Mouse (Mus musculus): ENCODE results near the gene Ift52. TPM values are rescaled to one million over a fixed set of nuclear protein-coding genes. Genes with fewer than 3 reads are reported as not detected.
A peak's percentile ranks its signal among the peaks of the same experiment; 100 is the strongest.
"Not testable (repeated sequence)": the region's sequence is repeated elsewhere in the genome, so short reads cannot be mapped to it uniquely, and the experiment has no call there.

Ift52 gene
- total RNA-seq, 2 experiments from 2014 or later: 5.4 to 6.7 TPM

DNA sequence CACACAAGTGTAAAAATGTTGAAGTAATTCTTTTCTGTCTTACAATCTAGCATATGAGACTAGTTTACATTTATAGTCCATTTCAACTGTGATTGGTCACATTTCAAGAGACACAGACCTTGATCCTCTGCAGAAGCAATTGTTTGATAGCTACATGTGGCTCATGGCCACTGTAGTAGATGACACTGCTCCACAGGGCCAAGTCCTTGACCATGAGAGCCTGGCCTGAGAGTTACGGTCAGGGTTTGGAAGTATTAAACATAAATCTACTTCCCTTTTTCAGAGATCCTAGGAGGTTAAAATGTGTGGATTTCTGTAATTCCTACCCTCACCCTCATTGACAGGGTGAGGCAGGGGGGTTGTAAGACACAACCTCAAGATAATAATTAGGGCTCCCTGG, 16.1 kb upstream of the Ift52 start:
- no peak for ATAC-seq (replicated peaks; ENCODE audit: low FRiP score, poor library complexity, severe bottlenecking)

DNA sequence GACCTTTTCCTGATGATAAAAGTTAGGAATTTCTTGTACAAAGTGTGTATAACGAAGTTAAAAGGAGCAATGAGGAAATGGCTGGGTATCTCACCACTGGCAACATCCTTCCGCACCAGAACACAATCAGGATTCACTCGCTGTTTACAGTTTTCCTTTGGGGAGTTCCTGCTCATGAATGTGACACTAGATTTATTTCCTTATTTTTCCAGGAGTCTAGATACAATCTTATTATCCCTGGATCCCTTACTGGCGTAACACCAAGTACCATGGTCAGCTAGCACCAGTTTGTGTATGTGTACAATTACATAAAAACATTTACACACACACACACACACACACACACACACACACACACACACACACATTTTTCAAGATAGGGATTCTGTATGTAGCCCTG, 9.9 kb upstream of the Ift52 start:
- ATAC-seq (replicated peaks; ENCODE audit: low FRiP score, poor library complexity, severe bottlenecking): no peak

DNA sequence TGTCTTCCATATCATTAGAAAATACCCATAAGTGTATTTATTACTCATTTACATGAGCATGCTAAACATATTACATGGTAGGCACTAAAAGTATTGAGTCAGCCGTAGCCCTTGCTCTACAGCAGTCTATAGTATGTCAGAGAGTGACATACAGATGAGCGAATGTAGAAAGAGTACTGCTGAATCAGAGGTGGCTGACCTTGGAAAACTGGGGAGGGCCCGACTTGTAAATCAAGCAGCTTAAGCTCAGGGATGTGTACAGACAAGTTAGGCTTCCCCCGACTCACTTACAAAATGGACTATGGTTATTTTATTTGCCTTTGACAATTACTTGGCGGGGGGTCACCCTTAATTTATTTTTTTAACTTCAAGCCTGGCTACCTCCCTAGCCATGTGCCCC, 14.1 kb downstream of the Ift52 start:
- ATAC-seq (replicated peaks; ENCODE audit: low FRiP score, poor library complexity, severe bottlenecking): no peak

DNA sequence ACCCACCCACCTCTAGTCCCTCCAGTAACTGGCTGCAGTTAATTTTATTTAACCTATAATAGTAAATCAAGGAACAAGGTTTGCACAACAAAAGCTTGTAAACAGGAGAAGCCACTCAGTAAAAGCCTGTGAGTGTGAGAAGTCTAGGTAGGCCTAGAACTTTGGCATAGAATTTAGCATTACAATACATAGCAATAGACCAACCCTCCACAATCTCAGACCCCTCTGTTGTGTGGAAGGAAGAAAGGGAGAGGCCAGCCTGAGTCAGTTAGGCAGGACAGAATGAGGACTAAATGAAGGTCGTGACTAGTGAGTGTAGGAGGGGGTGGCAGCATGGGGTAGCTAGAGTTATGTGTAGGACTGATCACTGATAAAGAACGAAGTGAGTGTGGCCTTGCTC, 14.6 kb downstream of the Ift52 start:
- ATAC-seq (replicated peaks; ENCODE audit: low FRiP score, poor library complexity, severe bottlenecking): no peak

DNA sequence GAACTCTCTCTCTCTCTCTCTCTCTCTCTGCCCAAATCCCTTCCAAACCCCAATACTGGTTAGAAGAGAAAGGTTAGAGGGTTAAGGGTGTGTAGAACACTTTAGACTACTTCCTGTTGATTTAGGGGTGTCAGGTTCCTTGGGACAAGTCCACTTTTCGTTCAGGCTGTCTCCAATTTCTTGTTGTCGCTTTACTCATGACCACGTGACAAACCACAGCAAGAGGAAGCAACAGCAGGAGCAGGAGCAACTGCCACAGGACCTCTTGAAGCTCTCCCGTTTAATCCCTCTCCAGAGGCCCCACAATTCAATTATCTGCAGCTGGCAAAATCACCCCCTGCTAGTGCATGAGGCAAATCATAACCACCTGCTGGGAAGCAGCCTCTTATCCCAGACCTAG, 15.5 kb downstream of the Ift52 start:
- no peak for ATAC-seq (replicated peaks; ENCODE audit: low FRiP score, poor library complexity, severe bottlenecking)

DNA sequence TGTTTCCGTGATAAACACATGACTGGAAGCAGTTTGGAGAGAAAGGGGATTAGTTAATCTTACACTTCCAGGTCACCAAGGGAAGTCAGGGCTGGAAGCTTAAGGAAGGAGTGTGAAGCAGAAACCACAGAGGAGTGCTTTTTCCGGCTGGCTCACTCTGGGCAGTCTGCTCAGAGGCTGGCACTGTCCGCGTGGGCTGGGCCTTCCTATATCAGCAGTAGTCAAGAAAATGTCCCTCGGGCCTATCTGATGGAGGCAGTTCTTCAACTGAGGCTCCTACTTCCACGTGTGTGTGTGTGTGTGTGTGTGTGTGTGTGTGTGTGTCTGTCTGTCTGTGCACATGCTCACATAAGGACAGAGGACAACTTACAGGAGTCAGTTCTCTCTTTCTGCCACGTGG, 22.8 kb downstream of the Ift52 start:
- no peak for ATAC-seq (replicated peaks; ENCODE audit: low FRiP score, poor library complexity, severe bottlenecking)

DNA sequence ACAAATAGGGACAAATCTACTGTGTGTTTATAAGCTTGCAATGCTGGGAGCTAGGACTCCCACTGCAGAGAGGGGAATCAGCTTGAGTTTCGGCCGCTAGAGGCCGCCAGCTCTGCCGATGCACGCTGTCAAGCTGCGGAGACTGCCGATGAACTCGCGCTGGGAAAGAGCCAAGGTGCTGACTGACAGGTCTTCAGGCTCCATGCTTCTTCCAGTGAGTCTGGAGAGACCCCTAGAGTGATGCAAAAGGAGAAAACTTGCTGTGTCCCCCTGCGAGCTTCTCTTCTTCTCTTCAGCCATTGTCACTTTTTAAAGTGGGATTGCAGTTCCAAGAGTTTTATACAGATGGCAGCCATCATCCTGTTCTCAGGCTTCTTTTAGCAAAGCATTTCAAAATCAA, 31.0 kb downstream of the Ift52 start:
- peak; percentile 86 for ATAC-seq (replicated peaks; ENCODE audit: low FRiP score, poor library complexity, severe bottlenecking)

DNA sequence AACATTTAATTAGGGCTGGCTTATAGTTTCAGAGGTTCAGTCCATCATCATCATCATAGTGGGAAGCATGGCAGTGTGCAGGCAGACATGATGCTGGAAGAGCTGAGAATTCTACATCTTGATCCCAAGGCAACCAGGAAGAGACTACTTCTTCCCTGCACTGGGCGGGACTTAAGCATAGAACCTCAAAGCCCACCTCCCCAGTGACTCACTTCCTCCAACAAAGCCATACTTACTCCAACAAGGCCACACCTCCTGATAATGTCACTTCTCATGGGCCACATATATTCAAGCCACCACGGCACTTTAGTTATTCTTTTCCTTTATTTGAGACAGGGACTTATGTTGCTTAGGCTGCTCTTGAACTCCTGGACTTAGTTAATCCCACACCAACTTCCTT, 32.0 kb downstream of the Ift52 start:
- no peak for ATAC-seq (replicated peaks; ENCODE audit: low FRiP score, poor library complexity, severe bottlenecking)

DNA sequence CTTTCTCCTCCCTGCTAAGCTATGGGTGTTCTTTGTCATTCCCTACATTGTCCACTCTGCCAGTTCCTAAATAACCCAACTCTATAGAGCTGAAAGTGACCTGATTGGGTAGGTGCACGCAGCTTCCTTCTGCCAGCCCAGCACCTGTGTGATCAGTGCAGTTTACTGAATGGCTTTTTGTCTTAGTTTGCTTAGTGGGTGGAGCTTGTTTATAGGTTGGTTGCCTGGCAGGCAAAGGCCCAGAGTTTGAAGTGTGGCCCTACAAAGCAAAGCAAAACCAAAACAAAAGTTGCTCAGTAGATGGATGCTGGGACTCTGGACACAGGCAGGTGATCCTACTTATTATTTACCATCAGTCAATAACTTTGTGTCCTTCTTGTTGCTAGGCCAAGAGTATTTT, 34.5 kb downstream of the Ift52 start:
- no peak for ATAC-seq (replicated peaks; ENCODE audit: low FRiP score, poor library complexity, severe bottlenecking)

DNA sequence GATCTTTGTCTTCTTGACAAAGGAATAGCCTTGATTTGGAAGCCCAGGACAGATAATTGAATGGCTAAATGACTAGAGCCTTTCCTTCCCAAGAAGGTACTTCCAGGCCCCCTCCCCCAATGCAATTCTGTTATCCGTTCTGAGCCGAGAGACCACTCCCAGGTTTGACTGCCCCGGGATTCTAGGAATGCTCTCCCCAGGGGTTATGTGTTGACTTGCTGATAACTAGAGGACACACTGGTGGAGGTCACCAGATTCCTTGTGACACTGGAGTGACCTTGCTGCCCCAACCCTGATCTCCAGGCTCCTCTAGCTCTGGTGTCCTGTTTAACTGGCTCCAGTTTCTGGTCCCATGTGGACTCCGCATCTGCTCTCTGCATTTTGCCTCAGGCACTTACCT, 34.9 kb downstream of the Ift52 start:
- ATAC-seq (replicated peaks; ENCODE audit: low FRiP score, poor library complexity, severe bottlenecking): no peak

DNA sequence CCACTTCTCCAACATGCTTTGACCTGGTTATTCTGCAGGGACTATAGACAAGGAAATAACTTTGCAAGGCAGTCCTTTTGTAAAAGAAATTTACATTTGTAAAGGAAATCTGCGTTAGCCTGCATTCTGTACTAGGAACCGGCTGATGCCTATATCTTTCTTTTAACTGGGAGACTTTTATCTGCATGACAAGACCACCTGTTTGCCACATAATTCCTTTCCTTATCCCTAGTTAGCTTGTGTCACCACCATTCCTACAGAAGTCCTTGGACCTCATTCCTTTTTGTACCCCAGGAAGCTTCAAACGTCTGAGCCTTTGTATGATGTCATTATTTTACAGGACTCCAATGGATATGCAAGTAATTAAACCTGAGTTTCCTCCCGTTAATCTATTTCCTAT, 35.7 kb downstream of the Ift52 start:
- ATAC-seq (replicated peaks; ENCODE audit: low FRiP score, poor library complexity, severe bottlenecking): no peak

DNA sequence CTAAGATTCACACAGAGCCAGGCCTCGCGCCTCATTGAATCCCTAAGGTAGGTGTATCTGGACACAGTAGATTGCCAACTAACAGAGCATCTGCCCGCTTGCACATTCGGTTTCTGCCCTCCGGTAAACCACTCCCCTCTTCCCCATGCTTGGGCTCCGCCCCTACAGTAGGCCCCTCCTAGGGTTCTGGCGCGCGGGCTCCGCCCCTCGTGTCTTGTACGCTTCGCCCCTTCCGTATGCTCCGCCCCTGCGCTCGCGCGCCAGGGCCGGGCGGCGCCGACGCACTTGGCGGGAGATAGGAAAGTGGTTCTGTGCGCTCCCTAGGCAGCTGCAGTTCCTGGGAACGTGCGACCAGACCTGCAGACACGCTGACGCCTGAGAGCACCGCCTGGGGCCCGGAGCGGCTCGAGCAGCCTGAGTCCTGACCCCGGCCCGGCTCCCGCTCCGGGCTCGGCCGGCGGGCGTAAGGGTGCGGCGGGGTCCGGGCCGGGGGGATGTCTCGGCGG, 37.2 kb downstream of the Ift52 start, which contains the start of gene Mybl2:
Gene Mybl2, plus strand, starts transcription at position 353 of the 506 bp plus-strand sequence.
- peak; percentile 95 for ATAC-seq (replicated peaks; ENCODE audit: low FRiP score, poor library complexity, severe bottlenecking)

DNA sequence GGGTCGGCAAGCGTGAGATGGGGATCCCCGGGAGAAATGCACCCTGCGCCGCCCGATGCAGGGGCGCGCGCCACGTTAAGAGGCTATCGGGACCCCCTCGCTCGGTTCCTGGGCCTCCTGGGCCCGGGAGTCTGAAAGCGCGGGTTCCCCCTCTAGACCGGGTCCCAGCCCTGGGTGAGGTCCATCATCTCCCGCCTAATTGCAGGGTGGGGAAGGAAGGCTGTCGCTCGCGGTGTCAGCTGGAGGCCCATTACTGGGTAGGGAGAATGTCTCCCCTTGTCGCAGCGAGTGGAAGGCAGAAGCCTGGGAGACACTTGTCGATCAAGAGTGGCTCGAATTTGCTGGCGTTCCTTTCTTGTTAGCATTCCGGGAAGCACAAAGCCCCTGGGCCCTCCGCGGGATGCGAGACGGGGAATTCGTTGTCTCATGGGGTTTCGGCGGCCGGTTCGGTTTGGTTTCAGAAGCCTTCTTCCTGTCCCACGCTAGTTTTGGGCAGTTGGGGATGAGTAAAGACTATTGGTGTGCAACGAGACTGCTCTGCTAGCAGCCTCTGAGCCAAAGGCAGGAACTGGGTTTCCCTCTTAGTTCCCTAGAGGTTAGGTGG, 37.8 kb downstream of the Ift52 start:
- ATAC-seq (replicated peaks; ENCODE audit: low FRiP score, poor library complexity, severe bottlenecking): peak; percentile 28

DNA sequence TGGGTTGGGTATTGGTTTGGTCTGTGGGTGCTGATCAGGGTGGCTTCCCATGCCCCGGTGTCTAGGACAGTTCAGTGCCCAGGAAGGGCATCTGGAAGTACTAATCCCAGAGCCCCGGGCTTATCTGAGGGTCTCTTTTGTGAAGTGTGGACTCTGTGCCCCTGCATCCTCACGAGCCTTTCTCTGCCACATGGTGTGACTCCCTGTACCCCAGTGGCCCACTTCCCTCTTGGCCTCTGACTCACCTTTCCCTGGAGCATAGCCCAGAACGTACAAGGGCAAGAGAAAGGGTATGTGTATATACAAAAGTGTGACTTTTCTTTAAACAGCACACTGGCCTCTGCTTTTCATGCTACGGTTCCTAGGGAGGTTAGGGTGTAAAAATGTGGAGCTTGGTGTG, 38.6 kb downstream of the Ift52 start:
- ATAC-seq (replicated peaks; ENCODE audit: low FRiP score, poor library complexity, severe bottlenecking): no peak

DNA sequence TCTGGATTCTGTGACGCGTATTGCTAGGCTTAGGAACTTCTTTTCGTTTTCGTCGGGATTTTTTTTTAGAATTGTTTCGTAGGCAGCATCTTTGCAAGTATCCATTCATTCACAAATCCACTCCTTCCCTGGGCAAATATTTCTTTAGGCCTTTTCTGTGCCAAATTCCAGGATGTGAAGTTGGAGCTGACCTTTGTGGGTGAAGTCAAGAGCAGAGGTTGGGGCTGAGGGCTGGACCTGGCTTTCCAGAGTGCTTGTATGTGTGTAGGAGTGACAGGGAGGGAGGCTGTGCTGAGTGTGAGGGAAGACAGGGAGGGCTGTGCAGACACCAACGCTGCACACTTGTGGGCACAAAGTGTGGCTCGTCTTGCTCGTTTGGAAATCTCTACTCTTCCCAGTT, 39.4 kb downstream of the Ift52 start:
- ATAC-seq (replicated peaks; ENCODE audit: low FRiP score, poor library complexity, severe bottlenecking): no peak

DNA sequence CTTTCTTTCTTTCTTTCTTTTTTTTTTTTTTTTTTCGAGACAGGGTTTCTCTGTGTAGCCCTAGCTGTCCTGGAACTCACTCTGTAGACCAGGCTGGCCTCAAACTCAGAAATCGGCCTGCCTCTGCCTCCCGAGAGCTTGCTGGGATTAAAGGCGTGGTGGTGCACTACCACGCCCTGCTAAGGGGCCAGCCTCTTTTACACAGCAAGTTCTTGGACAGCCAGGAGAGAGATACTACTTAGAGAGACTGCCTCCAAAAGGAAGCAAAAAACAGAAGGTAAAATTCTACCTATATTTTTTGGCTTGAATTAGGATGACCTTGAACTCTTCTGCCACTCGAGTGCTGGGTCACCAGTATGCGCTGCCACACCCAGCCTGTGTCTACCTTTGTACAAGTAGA, 41.8 kb downstream of the Ift52 start:
- ATAC-seq (replicated peaks; ENCODE audit: low FRiP score, poor library complexity, severe bottlenecking): not testable (repeated sequence)

DNA sequence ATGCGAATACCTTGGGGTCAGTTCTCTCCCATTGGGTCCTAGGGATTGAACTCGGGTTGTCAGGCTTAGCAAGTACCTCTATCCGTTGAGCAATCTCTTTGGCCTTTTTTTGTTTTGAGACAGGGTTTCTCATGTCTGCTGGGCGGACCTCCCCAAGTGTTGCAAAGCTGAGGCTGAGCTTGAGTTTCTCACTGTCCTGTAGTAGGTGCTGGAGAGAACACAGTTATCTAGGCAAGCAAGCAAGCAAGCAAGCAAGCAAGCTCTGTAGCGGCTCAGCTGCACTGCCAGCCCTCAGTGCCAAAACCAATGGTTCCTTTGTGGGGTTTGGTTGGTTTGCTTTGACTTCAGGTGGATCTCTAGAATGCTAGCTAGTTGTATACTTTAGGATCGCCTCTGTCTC, 43.5 kb downstream of the Ift52 start:
- ATAC-seq (replicated peaks; ENCODE audit: low FRiP score, poor library complexity, severe bottlenecking): no peak

DNA sequence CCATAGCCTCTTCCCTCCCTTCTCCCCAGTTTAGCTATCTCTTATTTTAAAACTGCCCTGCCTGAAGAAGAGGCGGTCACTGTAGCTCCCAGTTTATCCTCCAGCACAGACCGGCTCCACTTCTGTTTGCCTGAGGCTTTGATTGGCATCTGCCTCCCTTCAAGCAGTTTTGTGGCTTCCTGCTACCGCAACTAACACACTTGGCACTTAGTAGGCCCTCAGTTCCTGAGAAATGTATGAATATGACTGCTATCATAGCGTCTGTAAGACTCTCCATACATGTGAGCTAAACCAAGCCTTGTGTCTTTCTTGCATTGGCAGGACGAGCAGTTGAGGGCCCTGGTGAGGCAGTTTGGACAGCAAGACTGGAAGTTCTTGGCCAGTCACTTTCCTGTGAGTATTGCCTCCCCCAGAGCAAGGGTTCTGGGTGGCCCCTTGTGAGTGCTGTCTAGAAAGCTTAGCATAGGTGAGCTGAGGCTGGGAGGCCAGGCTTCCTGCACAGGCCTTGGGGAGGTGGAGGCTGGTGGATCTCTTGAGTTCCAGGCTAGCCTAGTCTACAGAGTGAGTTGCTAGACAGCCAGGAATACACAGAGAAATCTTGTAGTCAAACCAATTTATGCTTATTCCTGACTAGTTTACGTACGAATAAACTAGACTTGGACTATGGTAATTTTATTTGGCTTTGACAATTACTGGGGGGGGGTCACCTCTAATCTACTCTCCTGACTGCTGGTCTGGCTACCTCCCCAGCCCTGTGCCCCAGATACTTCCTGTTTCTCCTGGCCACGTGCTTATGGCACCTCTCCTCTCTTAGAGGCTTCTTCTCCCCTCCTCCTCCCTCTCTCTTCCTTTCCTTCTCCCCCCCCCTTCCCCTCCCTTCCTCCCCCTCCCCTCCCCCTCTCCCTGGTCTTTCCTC, 44.3 kb downstream of the Ift52 start:
- no peak for ATAC-seq (replicated peaks; ENCODE audit: low FRiP score, poor library complexity, severe bottlenecking)

DNA sequence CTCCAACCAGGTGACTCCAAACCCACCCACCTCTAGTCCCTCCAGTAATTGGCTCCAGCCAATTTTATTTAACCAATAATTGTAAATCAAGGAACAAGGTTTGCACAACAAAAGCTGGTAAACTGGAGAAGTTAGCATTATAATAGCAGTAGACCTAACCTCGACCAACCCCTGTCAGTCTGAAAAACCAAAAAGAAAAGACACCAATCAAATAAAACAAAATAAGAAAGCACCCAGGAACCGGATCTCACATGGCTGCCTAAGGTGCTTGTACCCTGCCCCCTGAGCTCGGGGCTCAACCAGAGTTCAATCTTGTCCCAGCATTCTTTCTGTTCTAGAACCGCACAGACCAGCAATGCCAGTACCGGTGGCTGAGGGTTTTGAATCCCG, 45.0 kb downstream of the Ift52 start:
- no peak for ATAC-seq (replicated peaks; ENCODE audit: low FRiP score, poor library complexity, severe bottlenecking)

DNA sequence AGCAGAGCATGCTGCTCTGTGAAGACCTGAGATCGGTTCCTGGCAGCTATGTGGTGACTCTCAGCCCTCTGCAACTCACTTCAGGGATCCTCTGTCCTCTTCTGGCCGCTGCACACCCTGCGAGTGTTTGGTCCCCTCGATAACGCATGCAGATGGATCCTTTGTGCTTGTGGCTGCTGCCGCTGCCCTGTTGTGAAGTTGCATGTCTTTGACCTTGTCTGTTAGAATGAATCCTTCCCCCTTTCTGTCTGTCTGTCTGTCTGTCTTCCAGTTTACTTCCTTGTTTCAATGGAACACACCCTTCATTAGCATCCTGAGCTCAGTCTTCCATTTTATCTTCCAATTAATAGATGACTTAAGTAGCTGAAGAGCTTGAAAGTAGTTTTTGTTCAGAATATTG, 49.2 kb downstream of the Ift52 start:
- no peak for ATAC-seq (replicated peaks; ENCODE audit: low FRiP score, poor library complexity, severe bottlenecking)

DNA sequence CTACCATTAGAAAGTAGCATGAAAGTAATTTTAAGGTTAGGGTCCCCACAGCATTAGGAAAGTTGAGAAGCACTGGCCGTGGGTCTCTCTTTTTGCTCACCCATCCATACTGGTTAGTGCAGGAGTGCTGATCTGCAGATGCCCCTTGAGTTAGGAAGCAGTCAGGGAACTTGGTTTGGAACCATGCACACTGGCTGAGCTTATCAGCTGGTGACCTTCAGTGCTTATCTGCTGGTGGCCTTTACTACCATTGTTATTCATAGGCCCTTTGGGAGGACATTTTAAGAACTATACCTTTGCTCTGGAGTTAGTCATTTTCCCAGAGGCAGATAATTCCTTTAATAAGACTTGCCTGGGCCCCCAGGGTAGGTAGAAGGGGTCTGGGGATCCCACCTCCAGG, 50.1 kb downstream of the Ift52 start:
- ATAC-seq (replicated peaks; ENCODE audit: low FRiP score, poor library complexity, severe bottlenecking): no peak

Data from erythroblast, adult 5-6 weeks (primary cell).